Mouse (Mus musculus): Measurements from ENCODE around the gene Hap1. TPM values are rescaled to one million over a fixed set of nuclear protein-coding genes. Genes with fewer than 3 reads are reported as not detected.

Hap1 gene
- polyA plus RNA-seq, 2 experiments: 1.6 to 4.4 TPM

DNA sequence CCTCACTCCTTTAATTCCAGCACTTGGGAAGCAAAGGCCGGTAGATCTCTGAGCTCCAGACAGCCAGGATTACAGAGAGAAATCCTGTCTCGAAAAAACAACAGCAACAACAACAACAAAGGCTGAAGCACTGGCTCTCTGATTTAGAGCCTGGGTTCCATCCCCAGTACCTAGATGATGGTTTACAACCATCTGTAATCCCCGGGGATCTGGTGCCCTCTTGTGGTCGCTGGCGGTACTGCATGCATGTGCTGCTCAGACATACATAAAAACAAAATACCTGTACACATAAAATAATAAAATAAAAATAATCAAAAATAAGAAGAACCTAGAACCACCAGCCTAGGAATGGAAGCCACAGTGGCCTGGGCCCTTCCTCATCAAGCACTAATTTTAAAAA is 55.6 kb downstream of the Hap1 start:
- no peak overlapping the region for H3K27ac ChIP-seq (replicated peaks; ENCODE audit: low read depth, low read length)
- H3K9me3 ChIP-seq (ENCODE audit: control insufficient read depth, low read length): no peaks in the 10 kb centered on the region
- no peak overlapping the region for H3K4me3 ChIP-seq (replicated peaks; ENCODE audit: low read length)
- H3K9ac ChIP-seq (ENCODE audit: low read depth, low read length, severe bottlenecking): no peak overlapping the region
- DNase-seq (ENCODE audit: low spot score) (peak; percentile 72), ATAC-seq (ENCODE audit: low FRiP score, low read depth) (no peak; the same call in 1 of the 2 replicates)
- TF ChIP-seq POLR2A (IDR thresholded peaks at IDR 0.05; ENCODE audit: borderline replicate concordance, extremely low read depth, insufficient read depth, insufficient read length): no peak
- H3K4me2 ChIP-seq (replicated peaks; ENCODE audit: low read depth, low read length, severe bottlenecking): no peak overlapping the region
- H3K36me3 ChIP-seq (ENCODE audit: control insufficient read depth, insufficient read depth, low read length): no peaks in the 10 kb centered on the region
- WGBS: 12% methylated on average over 5 of the region's 5 CpGs
- H3K27me3 ChIP-seq (ENCODE audit: control insufficient read depth, insufficient read depth, low read length): no peaks in the 10 kb centered on the region
- H3K4me1 ChIP-seq (ENCODE audit: control insufficient read depth, insufficient read depth, low read length): no peaks in the 10 kb centered on the region

DNA sequence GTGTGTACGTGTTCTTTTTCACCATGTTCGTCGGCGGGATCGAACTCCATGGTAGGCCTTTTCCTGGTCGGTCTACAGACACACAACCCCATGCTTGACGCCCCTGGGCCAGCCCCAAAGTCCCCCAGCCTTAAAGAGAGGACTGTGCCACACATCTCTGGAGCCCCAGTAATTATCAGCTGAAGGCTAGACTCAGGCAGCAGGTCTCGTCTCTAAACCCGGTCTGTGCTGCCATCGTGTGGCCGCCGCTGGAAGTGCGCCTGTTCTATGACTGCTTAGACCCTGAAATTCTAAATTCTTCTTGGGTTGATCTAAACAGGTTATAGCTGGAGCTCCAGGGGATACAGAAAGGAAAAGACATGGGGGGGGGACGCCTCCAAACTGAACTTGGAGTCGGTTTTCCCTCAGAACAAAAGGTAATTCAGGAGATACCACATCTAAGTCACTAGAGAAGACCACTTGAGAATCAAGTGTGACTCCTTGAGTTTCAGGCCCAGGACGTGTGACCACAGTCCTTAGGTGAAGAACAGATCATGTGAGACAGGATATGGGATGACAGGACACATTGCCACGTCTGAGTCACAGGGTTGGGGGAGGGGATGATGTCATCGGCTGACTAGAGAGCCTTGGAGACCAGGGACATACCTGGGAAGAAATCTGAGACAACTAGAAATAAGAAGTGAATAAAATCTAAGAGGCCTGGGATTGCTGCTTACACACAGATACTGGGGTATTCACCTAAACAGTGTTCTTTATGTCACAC is 57.5 kb downstream of the Hap1 start:
- H3K9ac ChIP-seq (ENCODE audit: low read depth, low read length, severe bottlenecking): no peak overlapping the region
- 0 out of 2 replicates have a peak overlapping the region, but pooled peaks have one; percentile 7 for H3K4me3 ChIP-seq (replicated peaks; ENCODE audit: low read length)
- peak overlapping the region; percentile 28 for H3K4me2 ChIP-seq (replicated peaks; ENCODE audit: low read depth, low read length, severe bottlenecking)
- no peak overlapping the region for H3K27ac ChIP-seq (replicated peaks; ENCODE audit: low read depth, low read length)
- DNase-seq (ENCODE audit: low spot score) (peak; percentile 68), ATAC-seq (ENCODE audit: low FRiP score, low read depth) (peak; percentile 27; the same call in 1 of the 2 replicates)
- no peak for TF ChIP-seq POLR2A (IDR thresholded peaks at IDR 0.05; ENCODE audit: borderline replicate concordance, extremely low read depth, insufficient read depth, insufficient read length)
- no peaks in the 10 kb centered on the region for H3K4me1 ChIP-seq (ENCODE audit: control insufficient read depth, insufficient read depth, low read length)
- WGBS: 20% methylated on average over 18 of the region's 18 CpGs
- no peaks in the 10 kb centered on the region for H3K27me3 ChIP-seq (ENCODE audit: control insufficient read depth, insufficient read depth, low read length)
- no peaks in the 10 kb centered on the region for H3K36me3 ChIP-seq (ENCODE audit: control insufficient read depth, insufficient read depth, low read length)
- H3K9me3 ChIP-seq (ENCODE audit: control insufficient read depth, low read length): no peaks in the 10 kb centered on the region

DNA sequence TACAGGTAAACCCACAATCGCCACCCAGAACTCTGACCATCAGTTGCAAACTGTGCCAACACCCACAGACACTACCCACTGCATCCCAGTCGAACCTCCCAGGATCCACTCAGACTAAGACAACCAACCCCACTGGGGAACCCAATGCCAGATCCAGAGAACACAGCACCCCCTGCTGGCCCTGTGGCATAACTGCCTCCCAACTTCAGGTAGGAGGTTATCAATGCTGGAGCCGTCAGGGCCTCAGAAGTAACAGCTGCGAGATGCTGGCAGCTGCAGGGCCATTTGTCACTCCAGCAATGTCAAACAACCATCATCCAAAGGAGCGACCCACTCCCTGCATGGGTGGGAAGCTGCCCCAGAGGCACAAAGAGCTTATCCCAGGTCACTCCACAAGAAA is 58.1 kb downstream of the Hap1 start:
- Histone ChIP-seq H3K4me1 (ENCODE audit: control insufficient read depth, insufficient read depth, low read length) (no peaks in the 10 kb centered on the region), H3K4me2 (replicated peaks; ENCODE audit: low read depth, low read length, severe bottlenecking) (peak overlapping the region; percentile 28; the same call in 1 of the 2 replicates), H3K27me3 (ENCODE audit: control insufficient read depth, insufficient read depth, low read length) (no peaks in the 10 kb centered on the region), H3K36me3 (ENCODE audit: control insufficient read depth, insufficient read depth, low read length) (no peaks in the 10 kb centered on the region), H3K9me3 (ENCODE audit: control insufficient read depth, low read length) (no peaks in the 10 kb centered on the region), H3K27ac (replicated peaks; ENCODE audit: low read depth, low read length) (no peak overlapping the region), H3K4me3 (replicated peaks; ENCODE audit: low read length) (0 out of 2 replicates have a peak overlapping the region, but pooled peaks have one; percentile 7), H3K9ac (ENCODE audit: low read depth, low read length, severe bottlenecking) (no peak overlapping the region)
- WGBS: 29% methylated on average over 5 of the region's 5 CpGs
- ATAC-seq (ENCODE audit: low FRiP score, low read depth): no peak; the same call in 1 of the 2 replicates
- no peak for TF ChIP-seq POLR2A (IDR thresholded peaks at IDR 0.05; ENCODE audit: borderline replicate concordance, extremely low read depth, insufficient read depth, insufficient read length)
- no peak for DNase-seq (ENCODE audit: low spot score)

Other genes with a start within 250 kb of the Hap1 start
- gene Krt13, start 234.6 kb downstream of the Hap1 start, polyA plus RNA-seq (2012; rRNA removed): 0.15 and 0.62 TPM in 2 replicates
- gene Krt13, start 234.6 kb downstream of the Hap1 start, polyA plus RNA-seq (2014; fragmentation: Nextera tagmentation; extraction: Ambion mirVana): 0.54 and 1.7 TPM in 2 replicates
- 113 and 213 TPM in 2 replicates for gene Krt15, start 220.2 kb downstream of the Hap1 start, polyA plus RNA-seq (2012; rRNA removed)
- gene Krt15, start 220.2 kb downstream of the Hap1 start, polyA plus RNA-seq (2014; fragmentation: Nextera tagmentation; extraction: Ambion mirVana): 168 and 205 TPM in 2 replicates
- 30.3 and 74.0 TPM in 2 replicates for gene Krt19, start 207.5 kb downstream of the Hap1 start, polyA plus RNA-seq (2012; rRNA removed)
- 89.1 and 105 TPM in 2 replicates for gene Krt19, start 207.5 kb downstream of the Hap1 start, polyA plus RNA-seq (2014; fragmentation: Nextera tagmentation; extraction: Ambion mirVana)
- 0.24 and 0.39 TPM in 2 replicates for gene Krt9, start 162.9 kb downstream of the Hap1 start, polyA plus RNA-seq (2012; rRNA removed)
- not detected in 2 replicates for gene Krt9, start 162.9 kb downstream of the Hap1 start, polyA plus RNA-seq (2014; fragmentation: Nextera tagmentation; extraction: Ambion mirVana)
- 238 and 293 TPM in 2 replicates for gene Krt14, start 148.6 kb downstream of the Hap1 start, polyA plus RNA-seq (2012; rRNA removed)
- gene Krt14, start 148.6 kb downstream of the Hap1 start, polyA plus RNA-seq (2014; fragmentation: Nextera tagmentation; extraction: Ambion mirVana): 480 and 495 TPM in 2 replicates
- gene Krt16, start 107.2 kb downstream of the Hap1 start, polyA plus RNA-seq (2012; rRNA removed): 0.24 and 0.26 TPM in 2 replicates
- 0.29 and 0.61 TPM in 2 replicates for gene Krt16, start 107.2 kb downstream of the Hap1 start, polyA plus RNA-seq (2014; fragmentation: Nextera tagmentation; extraction: Ambion mirVana)
- gene Krt17, start 95.1 kb downstream of the Hap1 start, polyA plus RNA-seq (2012; rRNA removed): 22.1 and 28.1 TPM in 2 replicates
- gene Krt17, start 95.1 kb downstream of the Hap1 start, polyA plus RNA-seq (2014; fragmentation: Nextera tagmentation; extraction: Ambion mirVana): 75.5 and 78.5 TPM in 2 replicates
- gene Krt42, start 86.3 kb downstream of the Hap1 start, polyA plus RNA-seq (2012; rRNA removed): 0.06 and 0.08 TPM in 2 replicates
- gene Krt42, start 86.3 kb downstream of the Hap1 start, polyA plus RNA-seq (2014; fragmentation: Nextera tagmentation; extraction: Ambion mirVana): not detected in 2 replicates
- gene Eif1, start 36.2 kb downstream of the Hap1 start, polyA plus RNA-seq (2012; rRNA removed): 229 and 342 TPM in 2 replicates
- 1,852 and 1,886 TPM in 2 replicates for gene Eif1, start 36.2 kb downstream of the Hap1 start, polyA plus RNA-seq (2014; fragmentation: Nextera tagmentation; extraction: Ambion mirVana)
- 0.36 and 0.74 TPM in 2 replicates for gene Gast, start 21.7 kb downstream of the Hap1 start, polyA plus RNA-seq (2012; rRNA removed)
- 0.47 and 0.50 TPM in 2 replicates for gene Gast, start 21.7 kb downstream of the Hap1 start, polyA plus RNA-seq (2014; fragmentation: Nextera tagmentation; extraction: Ambion mirVana)
- gene Jup, start 41.6 kb upstream of the Hap1 start, polyA plus RNA-seq (2012; rRNA removed): 111 and 123 TPM in 2 replicates
- 145 and 159 TPM in 2 replicates for gene Jup, start 41.6 kb upstream of the Hap1 start, polyA plus RNA-seq (2014; fragmentation: Nextera tagmentation; extraction: Ambion mirVana)
- gene P3h4, start 58.7 kb upstream of the Hap1 start, polyA plus RNA-seq (2012; rRNA removed): 120 and 160 TPM in 2 replicates
- 92.1 and 95.2 TPM in 2 replicates for gene P3h4, start 58.7 kb upstream of the Hap1 start, polyA plus RNA-seq (2014; fragmentation: Nextera tagmentation; extraction: Ambion mirVana)
- gene Fkbp10, start 59.6 kb upstream of the Hap1 start, polyA plus RNA-seq (2012; rRNA removed): 251 and 316 TPM in 2 replicates
- gene Fkbp10, start 59.6 kb upstream of the Hap1 start, polyA plus RNA-seq (2014; fragmentation: Nextera tagmentation; extraction: Ambion mirVana): 179 and 187 TPM in 2 replicates
- 131 and 140 TPM in 2 replicates for gene Nt5c3b, start 85.7 kb upstream of the Hap1 start, polyA plus RNA-seq (2012; rRNA removed)
- gene Nt5c3b, start 85.7 kb upstream of the Hap1 start, polyA plus RNA-seq (2014; fragmentation: Nextera tagmentation; extraction: Ambion mirVana): 138 and 147 TPM in 2 replicates
- 1.9 and 2.5 TPM in 2 replicates for gene Klhl10, start 85.8 kb upstream of the Hap1 start, polyA plus RNA-seq (2012; rRNA removed)
- gene Klhl10, start 85.8 kb upstream of the Hap1 start, polyA plus RNA-seq (2014; fragmentation: Nextera tagmentation; extraction: Ambion mirVana): 0.74 and 1.0 TPM in 2 replicates
- 5.5 and 5.8 TPM in 2 replicates for gene Klhl11, start 116.6 kb upstream of the Hap1 start, polyA plus RNA-seq (2012; rRNA removed)
- gene Klhl11, start 116.6 kb upstream of the Hap1 start, polyA plus RNA-seq (2014; fragmentation: Nextera tagmentation; extraction: Ambion mirVana): 11.5 and 12.5 TPM in 2 replicates
- gene Acly, start 171.9 kb upstream of the Hap1 start, polyA plus RNA-seq (2012; rRNA removed): 108 and 118 TPM in 2 replicates
- 156 and 159 TPM in 2 replicates for gene Acly, start 171.9 kb upstream of the Hap1 start, polyA plus RNA-seq (2014; fragmentation: Nextera tagmentation; extraction: Ambion mirVana)
- gene Ttc25, start 189.5 kb upstream of the Hap1 start, polyA plus RNA-seq (2012; rRNA removed): 0.42 and 0.55 TPM in 2 replicates
- 0.14 and 0.40 TPM in 2 replicates for gene Ttc25, start 189.5 kb upstream of the Hap1 start, polyA plus RNA-seq (2014; fragmentation: Nextera tagmentation; extraction: Ambion mirVana)
- 15.9 and 17.0 TPM in 2 replicates for gene Cnp, start 218.8 kb upstream of the Hap1 start, polyA plus RNA-seq (2012; rRNA removed)
- gene Cnp, start 218.8 kb upstream of the Hap1 start, polyA plus RNA-seq (2014; fragmentation: Nextera tagmentation; extraction: Ambion mirVana): 21.3 and 26.0 TPM in 2 replicates